Mouse (Mus musculus) neural tube, postnatal 0 days (tissue): ENCODE data around the gene Akr1c21. TPM values are rescaled to one million over a fixed set of nuclear protein-coding genes. Genes with fewer than 3 reads are reported as not detected.

ENCODE experiments used
- polyA plus RNA-seq: library from polyadenylated mRNA; unstranded; fragments of >200 nt; fragmentation: Nextera tagmentation; extraction: Ambion mirVana; gene quantifications from 2 replicates; pipeline ENCODE4 v1.2.1, GENCODE M21; 2015

The Akr1c21 gene
- polyA plus RNA-seq: not detected in 2 replicates

GRCm38 (mm10) chr13:4573871-4574270 is at the start of gene Akr1c21:
Akr1c21 (plus strand) TSS chr13:4574075.

GRCm38 (mm10) chr13:4608961-4609409 is 35.1 kb downstream of the Akr1c21 start, which contains the start of gene Akr1e1:
Akr1e1 (minus strand) TSS chr13:4609174.

Other genes with a start within 250 kb of the Akr1c21 start
- not detected in 2 replicates for gene Akr1c6, start 139.8 kb upstream of the Akr1c21 start, polyA plus RNA-seq
- not detected in 2 replicates for gene Akr1c20, start 50.7 kb upstream of the Akr1c21 start, polyA plus RNA-seq
- gene Akr1e1, start 35.1 kb downstream of the Akr1c21 start, polyA plus RNA-seq: 30.4 and 32.8 TPM in 2 replicates